Mouse (Mus musculus): Measurements from ENCODE around the gene Ntn1. TPM values are rescaled to one million over a fixed set of nuclear protein-coding genes. Genes with fewer than 3 reads are reported as not detected.

Ntn1 gene
- polyA plus RNA-seq, 1 experiment from 2014 or later = 9.1 TPM

- H3K27ac ChIP-seq = no peak overlapping the region
- no peaks in the 10 kb centered on the region for H3K27me3 ChIP-seq (replicated peaks)
- peak; percentile 63; the same call in 1 of the 2 replicates for ATAC-seq
- H3K4me1 ChIP-seq (replicated peaks) = peaks cover 28% of the 10 kb centered on the region
- H3K9ac ChIP-seq = no peak overlapping the region
- H3K9me3 ChIP-seq = no peaks in the 10 kb centered on the region
- H3K4me2 ChIP-seq (replicated peaks) = no peak overlapping the region
- WGBS = 30% methylated on average over 10 of the region's 10 CpGs
- no peak overlapping the region for H3K4me3 ChIP-seq (replicated peaks)
- H3K36me3 ChIP-seq = no peaks in the 10 kb centered on the region
Measured at GRCm38 (mm10) chr11:68199801-68200423, 200.7 kb downstream of the Ntn1 start.

GRCm38 (mm10) chr11:68199103-68199502 is 201.5 kb downstream of the Ntn1 start:
- Histone ChIP-seq H3K9ac (no peak overlapping the region), H3K4me3 (replicated peaks) (no peak overlapping the region), H3K27me3 (replicated peaks) (no peaks in the 10 kb centered on the region), H3K4me1 (replicated peaks) (peaks cover 30% of the 10 kb centered on the region), H3K4me2 (replicated peaks) (no peak overlapping the region), H3K36me3 (no peaks in the 10 kb centered on the region), H3K9me3 (no peaks in the 10 kb centered on the region), H3K27ac (no peak overlapping the region)
- no peak for ATAC-seq
- 73% methylated on average over 8 of the region's 8 CpGs for WGBS

DNA sequence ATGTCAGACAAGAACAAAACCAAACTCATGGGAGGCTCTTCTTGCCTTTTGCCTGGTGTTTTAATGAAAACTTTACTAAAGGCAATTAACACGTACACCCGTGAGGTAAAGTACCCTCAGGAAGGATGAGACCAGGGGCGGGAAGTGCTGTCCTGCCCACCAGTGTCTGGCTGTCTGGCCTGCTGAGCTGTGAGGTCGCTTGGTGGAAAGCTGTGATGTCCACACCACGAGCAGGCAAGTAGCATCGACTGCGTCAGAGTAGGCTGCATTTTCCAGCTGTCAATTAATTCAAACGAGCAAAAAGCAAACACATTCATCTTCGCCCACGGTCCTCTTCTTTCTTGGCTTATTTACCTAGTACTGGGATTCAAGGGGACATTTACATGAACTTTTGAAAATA is 201.9 kb downstream of the Ntn1 start:
- 68% methylated on average over 10 of the region's 10 CpGs for WGBS
- no peaks in the 10 kb centered on the region for H3K27me3 ChIP-seq (replicated peaks)
- no peak overlapping the region for H3K4me2 ChIP-seq (replicated peaks)
- no peak overlapping the region for H3K27ac ChIP-seq
- no peaks in the 10 kb centered on the region for H3K36me3 ChIP-seq
- peaks cover 31% of the 10 kb centered on the region for H3K4me1 ChIP-seq (replicated peaks)
- no peak for ATAC-seq
- H3K9me3 ChIP-seq = no peaks in the 10 kb centered on the region
- H3K4me3 ChIP-seq (replicated peaks) = no peak overlapping the region
- no peak overlapping the region for H3K9ac ChIP-seq

- Histone ChIP-seq H3K4me3 (replicated peaks) (no peak overlapping the region), H3K27ac (no peak overlapping the region), H3K4me2 (replicated peaks) (no peak overlapping the region), H3K36me3 (no peaks in the 10 kb centered on the region), H3K9ac (no peak overlapping the region), H3K9me3 (no peaks in the 10 kb centered on the region), H3K27me3 (replicated peaks) (no peaks in the 10 kb centered on the region), H3K4me1 (replicated peaks) (peaks cover 31% of the 10 kb centered on the region)
- 92% methylated on average over 11 of the region's 11 CpGs for WGBS
- no peak for ATAC-seq
Measured at GRCm38 (mm10) chr11:68197471-68197870, 203.2 kb downstream of the Ntn1 start.

DNA sequence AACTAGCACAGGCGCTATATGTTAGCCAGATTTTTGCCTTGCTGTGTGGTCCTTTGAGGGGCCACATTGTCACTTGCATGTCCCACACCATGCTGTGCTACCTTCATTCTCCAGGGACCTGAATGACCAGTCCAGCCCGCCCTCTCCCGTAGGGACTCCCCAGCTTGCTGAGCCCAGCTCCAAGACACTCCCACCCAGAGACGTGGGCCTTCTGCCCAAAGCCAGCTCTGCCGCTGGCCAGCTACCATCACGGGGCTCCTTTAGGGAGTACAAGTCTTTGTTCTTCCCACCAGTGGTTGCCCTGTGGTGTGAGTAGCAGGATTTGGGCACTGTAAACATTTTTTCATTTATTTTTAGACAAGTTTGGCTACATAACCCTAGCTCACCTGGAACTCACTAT is 204.1 kb downstream of the Ntn1 start:
- H3K27me3 ChIP-seq (replicated peaks) = no peaks in the 10 kb centered on the region
- no peak; the same call in 1 of the 2 replicates for ATAC-seq
- no peak overlapping the region for H3K27ac ChIP-seq
- 55% methylated on average over 6 of the region's 6 CpGs for WGBS
- no peaks in the 10 kb centered on the region for H3K9me3 ChIP-seq
- no peak overlapping the region for H3K4me2 ChIP-seq (replicated peaks)
- H3K4me3 ChIP-seq (replicated peaks) = no peak overlapping the region
- peaks cover 31% of the 10 kb centered on the region for H3K4me1 ChIP-seq (replicated peaks)
- no peaks in the 10 kb centered on the region for H3K36me3 ChIP-seq
- H3K9ac ChIP-seq = no peak overlapping the region

GRCm38 (mm10) chr11:68195693-68196176 is 204.9 kb downstream of the Ntn1 start:
- no peaks in the 10 kb centered on the region for H3K27me3 ChIP-seq (replicated peaks)
- no peak overlapping the region for H3K4me2 ChIP-seq (replicated peaks)
- ATAC-seq = 0 out of 2 replicates have a peak, but pooled peaks have one; percentile 8
- WGBS = 59% methylated on average over 10 of the region's 10 CpGs
- peak overlapping the region; percentile 56 for H3K27ac ChIP-seq
- no peak overlapping the region for H3K4me3 ChIP-seq (replicated peaks)
- H3K9ac ChIP-seq = no peak overlapping the region
- peaks cover 31% of the 10 kb centered on the region for H3K4me1 ChIP-seq (replicated peaks)
- no peaks in the 10 kb centered on the region for H3K36me3 ChIP-seq
- no peaks in the 10 kb centered on the region for H3K9me3 ChIP-seq

DNA sequence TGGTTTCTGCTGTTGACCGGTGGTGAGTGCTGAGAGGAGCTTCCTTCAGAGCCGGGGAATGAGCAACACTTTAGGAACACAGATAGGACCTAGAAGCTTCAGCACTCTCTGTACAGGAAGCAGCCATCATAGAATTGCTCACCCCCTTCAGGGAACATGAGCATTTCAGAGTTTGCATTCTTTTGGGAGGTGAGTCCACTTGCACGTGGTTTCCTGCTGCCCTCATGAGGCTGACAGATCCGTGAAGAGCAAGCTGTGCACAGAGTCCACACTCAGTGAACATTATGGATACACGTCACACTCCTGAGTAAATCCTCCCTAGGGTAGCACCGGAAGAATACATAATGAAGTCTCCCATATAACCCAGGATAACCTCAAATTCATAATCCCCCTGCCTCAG is 205.5 kb downstream of the Ntn1 start:
- no peak overlapping the region for H3K4me2 ChIP-seq (replicated peaks)
- peak overlapping the region; percentile 56; the same call in 1 of the 2 replicates for H3K27ac ChIP-seq
- no peak overlapping the region for H3K9ac ChIP-seq
- H3K27me3 ChIP-seq (replicated peaks) = no peaks in the 10 kb centered on the region
- no peak for ATAC-seq
- H3K4me3 ChIP-seq (replicated peaks) = no peak overlapping the region
- peaks cover 31% of the 10 kb centered on the region for H3K4me1 ChIP-seq (replicated peaks)
- H3K9me3 ChIP-seq = no peaks in the 10 kb centered on the region
- 56% methylated on average over 6 of the region's 6 CpGs for WGBS
- no peaks in the 10 kb centered on the region for H3K36me3 ChIP-seq

DNA sequence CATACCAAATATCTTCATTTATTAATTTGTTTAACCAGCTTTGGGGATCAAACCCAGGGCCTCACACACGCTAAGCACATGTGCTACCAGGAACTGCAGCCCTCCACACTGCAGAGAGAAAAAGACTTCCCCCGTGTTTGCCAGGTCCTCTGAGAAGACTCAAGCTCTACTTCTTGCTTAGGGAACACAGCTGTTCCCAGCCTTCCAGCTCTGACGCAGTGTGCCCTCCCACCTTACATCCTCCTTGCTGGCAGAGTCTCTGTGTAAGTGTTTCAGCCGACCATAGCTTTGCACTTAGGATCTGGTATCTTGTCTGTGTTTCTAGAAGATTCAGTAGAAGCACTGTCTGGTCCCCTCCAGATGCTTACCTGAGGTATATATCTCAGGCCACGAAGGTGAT is 209.8 kb downstream of the Ntn1 start:
- no peaks in the 10 kb centered on the region for H3K36me3 ChIP-seq
- H3K27ac ChIP-seq = no peak overlapping the region
- H3K9ac ChIP-seq = no peak overlapping the region
- H3K4me2 ChIP-seq (replicated peaks) = no peak overlapping the region
- WGBS = 72% methylated on average over 5 of the region's 5 CpGs
- H3K4me3 ChIP-seq (replicated peaks) = no peak overlapping the region
- H3K4me1 ChIP-seq (replicated peaks) = peaks cover 35% of the 10 kb centered on the region
- no peak for ATAC-seq
- no peaks in the 10 kb centered on the region for H3K9me3 ChIP-seq
- H3K27me3 ChIP-seq (replicated peaks) = no peaks in the 10 kb centered on the region

DNA sequence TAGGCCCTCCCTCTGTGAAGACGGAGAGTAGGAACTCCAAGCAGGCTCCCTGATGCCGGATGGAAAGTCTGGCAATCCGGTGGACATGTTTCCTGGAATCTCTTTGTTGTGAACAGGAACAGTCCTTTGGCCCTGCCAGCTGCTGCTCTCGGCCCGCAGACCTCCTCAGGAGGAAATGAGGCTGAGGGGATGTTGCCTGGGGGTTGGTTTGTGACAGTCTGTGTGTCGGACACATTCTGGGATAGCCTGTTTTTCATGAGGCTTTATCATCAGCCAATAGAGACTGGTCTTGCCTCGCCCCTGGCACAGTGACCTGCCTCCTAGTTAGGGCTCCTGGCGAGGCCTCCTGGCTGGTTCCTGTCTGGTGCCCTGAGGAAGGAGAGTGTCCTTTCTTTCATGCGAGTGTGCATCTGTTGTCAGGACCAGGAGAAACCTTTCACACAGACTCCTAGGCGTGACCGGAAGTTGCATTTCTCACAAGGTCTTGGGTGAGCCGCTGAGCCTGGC is 211.9 kb downstream of the Ntn1 start:
- peaks cover 18% of the 10 kb centered on the region for H3K4me1 ChIP-seq (replicated peaks)
- H3K36me3 ChIP-seq = no peaks in the 10 kb centered on the region
- peak overlapping the region; percentile 71; the same call in 1 of the 2 replicates for H3K27ac ChIP-seq
- H3K4me2 ChIP-seq (replicated peaks) = no peak overlapping the region
- no peak overlapping the region for H3K9ac ChIP-seq
- H3K9me3 ChIP-seq = no peaks in the 10 kb centered on the region
- H3K27me3 ChIP-seq (replicated peaks) = no peaks in the 10 kb centered on the region
- WGBS = 57% methylated on average over 12 of the region's 12 CpGs
- H3K4me3 ChIP-seq (replicated peaks) = no peak overlapping the region
- no peak for ATAC-seq

DNA sequence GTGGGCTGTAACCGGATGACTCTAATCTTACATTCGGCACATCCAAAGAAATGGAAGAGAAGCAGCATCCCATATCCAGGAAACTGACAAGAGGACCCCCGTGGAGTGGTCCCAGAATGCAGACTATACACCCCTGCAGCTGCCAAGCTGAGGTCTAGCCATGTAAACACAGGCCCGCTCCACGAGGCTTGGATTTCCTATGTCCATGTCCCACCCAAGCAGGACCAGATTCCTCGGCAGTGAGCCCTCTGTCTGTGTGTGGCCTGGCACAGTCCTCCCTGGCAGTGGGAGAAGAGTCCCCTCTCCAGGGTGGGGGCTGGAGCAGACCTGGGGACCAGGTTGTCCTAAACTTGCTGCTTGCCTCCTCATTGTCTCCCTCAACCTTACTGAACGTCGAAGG is 213.4 kb downstream of the Ntn1 start:
- Histone ChIP-seq H3K27ac (peak overlapping the region; percentile 19), H3K27me3 (replicated peaks) (no peaks in the 10 kb centered on the region), H3K4me1 (replicated peaks) (peaks cover 18% of the 10 kb centered on the region), H3K36me3 (no peaks in the 10 kb centered on the region), H3K9ac (no peak overlapping the region), H3K4me2 (replicated peaks) (no peak overlapping the region), H3K9me3 (no peaks in the 10 kb centered on the region), H3K4me3 (replicated peaks) (no peak overlapping the region)
- peak; percentile 25; the same call in 1 of the 2 replicates for ATAC-seq
- WGBS = 53% methylated on average over 8 of the region's 8 CpGs

DNA sequence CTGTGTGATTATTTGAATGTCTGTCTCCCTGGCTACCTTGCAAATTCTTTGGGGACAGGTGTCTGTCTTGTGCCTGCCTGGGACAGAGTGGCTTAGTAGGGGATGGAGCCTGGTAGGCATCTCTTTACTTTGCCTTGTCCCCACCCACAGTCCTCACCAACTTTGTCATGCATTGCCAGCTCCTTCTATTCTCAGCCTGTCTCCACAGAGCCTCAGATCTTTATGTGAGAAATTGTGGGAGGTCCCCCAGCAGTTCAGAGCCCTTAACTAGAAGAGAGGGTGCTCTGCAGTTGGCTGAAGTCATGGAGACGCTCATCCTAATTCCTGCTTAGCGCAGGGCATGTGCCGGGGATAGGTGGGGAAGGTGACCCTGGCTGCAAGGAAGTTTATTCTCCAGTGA is 215.0 kb downstream of the Ntn1 start:
- Histone ChIP-seq H3K4me3 (replicated peaks) (no peak overlapping the region), H3K9ac (no peak overlapping the region), H3K9me3 (no peaks in the 10 kb centered on the region), H3K4me2 (replicated peaks) (no peak overlapping the region), H3K36me3 (no peaks in the 10 kb centered on the region), H3K27me3 (replicated peaks) (no peaks in the 10 kb centered on the region), H3K4me1 (replicated peaks) (peaks cover 18% of the 10 kb centered on the region), H3K27ac (no peak overlapping the region)
- no peak for ATAC-seq
- 91% methylated on average over 3 of the region's 3 CpGs for WGBS

GRCm38 (mm10) chr11:68177415-68177814 is 223.2 kb downstream of the Ntn1 start:
- no peak for ATAC-seq
- Histone ChIP-seq H3K27ac (no peak overlapping the region), H3K4me3 (replicated peaks) (no peak overlapping the region), H3K9me3 (no peaks in the 10 kb centered on the region), H3K4me2 (replicated peaks) (no peak overlapping the region), H3K4me1 (replicated peaks) (peaks cover 4% of the 10 kb centered on the region; the same call in 1 of the 2 replicates), H3K27me3 (replicated peaks) (no peaks in the 10 kb centered on the region), H3K9ac (no peak overlapping the region), H3K36me3 (no peaks in the 10 kb centered on the region)
- WGBS = 91% methylated on average over 7 of the region's 7 CpGs

GRCm38 (mm10) chr11:68176550-68176949 is 224.1 kb downstream of the Ntn1 start:
- H3K4me3 ChIP-seq (replicated peaks) = no peak overlapping the region
- WGBS = 51% methylated on average over 4 of the region's 4 CpGs
- no peaks in the 10 kb centered on the region for H3K36me3 ChIP-seq
- H3K9me3 ChIP-seq = no peaks in the 10 kb centered on the region
- no peaks in the 10 kb centered on the region for H3K27me3 ChIP-seq (replicated peaks)
- no peak overlapping the region for H3K4me2 ChIP-seq (replicated peaks)
- peaks cover 4% of the 10 kb centered on the region; the same call in 1 of the 2 replicates for H3K4me1 ChIP-seq (replicated peaks)
- ATAC-seq = peak; percentile 56; the same call in 1 of the 2 replicates
- H3K27ac ChIP-seq = no peak overlapping the region
- H3K9ac ChIP-seq = no peak overlapping the region

Data from intestine, embryonic 15.5 days (tissue).